Mouse (Mus musculus) erythroblast, embryonic 14.5 days (primary cell): ENCODE data around the gene Ms4a10.

Experiments used
- GATA1 ChIP-seq: IDR thresholded peaks from 2 replicates; pipeline ENCODE4 v1.6.1; 2012; ENCODE audit warnings: low read length, inconsistent platforms, mixed read lengths
- TAL1 ChIP-seq: IDR thresholded peaks from 3 replicates; pipeline ENCODE4 v1.6.1; 2012; ENCODE audit warnings: low read length, inconsistent platforms, mixed read lengths

- TF ChIP-seq GATA1 (no peak), TAL1 (no peak)
Observed at GRCm38 (mm10) chr19:10988563-10988962, 14.1 kb upstream of the Ms4a10 start.
